Mouse (Mus musculus): ENCODE results near the gene Plxna2. TPM values are rescaled to one million over a fixed set of nuclear protein-coding genes. Genes with fewer than 3 reads are reported as not detected.

The Plxna2 gene
- polyA plus RNA-seq, 1 experiment: 6.0 TPM

- Histone ChIP-seq H3K27ac (replicated peaks; ENCODE audit: low read depth, low read length) (peak overlapping the region; percentile 48), H3K4me1 (ENCODE audit: control insufficient read depth, insufficient read depth, insufficient read length, low read length) (peaks cover 52% of the 10 kb centered on the region), H3K4me3 (ENCODE audit: insufficient read depth, low read depth, low read length) (no peak overlapping the region)
Observed at GRCm38 (mm10) chr1:194635411-194635810, 17.4 kb downstream of the Plxna2 start.

- no peak overlapping the region for H3K4me3 ChIP-seq (ENCODE audit: insufficient read depth, low read depth, low read length)
- H3K4me1 ChIP-seq (ENCODE audit: control insufficient read depth, insufficient read depth, insufficient read length, low read length): peaks cover 54% of the 10 kb centered on the region
- peak overlapping the region; percentile 48 for H3K27ac ChIP-seq (replicated peaks; ENCODE audit: low read depth, low read length)
Observed at GRCm38 (mm10) chr1:194635942-194636341, 17.9 kb downstream of the Plxna2 start.

GRCm38 (mm10) chr1:194637391-194638304 lies 19.6 kb downstream of the Plxna2 start:
- H3K27ac ChIP-seq (replicated peaks; ENCODE audit: low read depth, low read length): no peak overlapping the region
- H3K4me1 ChIP-seq (ENCODE audit: control insufficient read depth, insufficient read depth, insufficient read length, low read length): peaks cover 55% of the 10 kb centered on the region
- no peak overlapping the region for H3K4me3 ChIP-seq (ENCODE audit: insufficient read depth, low read depth, low read length)

GRCm38 (mm10) chr1:194641601-194642301 lies 23.7 kb downstream of the Plxna2 start:
- H3K4me3 ChIP-seq (ENCODE audit: insufficient read depth, low read depth, low read length): no peak overlapping the region
- H3K27ac ChIP-seq (replicated peaks; ENCODE audit: low read depth, low read length): peak overlapping the region; percentile 98
- peaks cover 52% of the 10 kb centered on the region for H3K4me1 ChIP-seq (ENCODE audit: control insufficient read depth, insufficient read depth, insufficient read length, low read length)

DNA sequence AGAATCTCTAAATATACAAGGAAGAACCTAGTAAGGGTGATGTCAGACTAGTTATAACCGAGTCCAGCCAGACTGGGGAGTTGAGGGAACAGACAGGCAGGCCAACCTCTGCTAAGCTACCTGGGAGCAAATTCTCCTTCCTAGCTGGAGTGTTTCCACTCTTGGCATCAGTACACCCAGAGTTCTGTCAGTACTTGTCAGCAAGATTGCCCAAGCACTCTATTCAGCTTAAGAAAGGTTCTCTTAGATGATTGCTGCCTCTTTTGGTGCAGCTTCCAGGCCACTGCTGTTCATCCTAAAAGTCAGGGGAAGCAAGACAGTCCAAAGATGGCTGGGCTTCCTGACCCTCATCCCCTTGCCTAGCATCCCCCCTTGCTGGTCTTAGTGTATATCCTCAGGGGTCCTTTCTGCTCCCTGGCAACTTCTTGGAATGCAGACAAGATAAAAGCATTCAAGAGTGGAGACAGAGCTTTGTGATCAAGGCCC lies 24.3 kb downstream of the Plxna2 start:
- Histone ChIP-seq H3K4me1 (ENCODE audit: control insufficient read depth, insufficient read depth, insufficient read length, low read length) (peaks cover 51% of the 10 kb centered on the region), H3K4me3 (ENCODE audit: insufficient read depth, low read depth, low read length) (no peak overlapping the region), H3K27ac (replicated peaks; ENCODE audit: low read depth, low read length) (peak overlapping the region; percentile 98)

- Histone ChIP-seq H3K27ac (replicated peaks; ENCODE audit: low read depth, low read length) (peak overlapping the region; percentile 57), H3K4me3 (ENCODE audit: insufficient read depth, low read depth, low read length) (no peak overlapping the region), H3K4me1 (ENCODE audit: control insufficient read depth, insufficient read depth, insufficient read length, low read length) (peaks cover 50% of the 10 kb centered on the region)
Observed at GRCm38 (mm10) chr1:194643930-194644329, 25.9 kb downstream of the Plxna2 start.

DNA sequence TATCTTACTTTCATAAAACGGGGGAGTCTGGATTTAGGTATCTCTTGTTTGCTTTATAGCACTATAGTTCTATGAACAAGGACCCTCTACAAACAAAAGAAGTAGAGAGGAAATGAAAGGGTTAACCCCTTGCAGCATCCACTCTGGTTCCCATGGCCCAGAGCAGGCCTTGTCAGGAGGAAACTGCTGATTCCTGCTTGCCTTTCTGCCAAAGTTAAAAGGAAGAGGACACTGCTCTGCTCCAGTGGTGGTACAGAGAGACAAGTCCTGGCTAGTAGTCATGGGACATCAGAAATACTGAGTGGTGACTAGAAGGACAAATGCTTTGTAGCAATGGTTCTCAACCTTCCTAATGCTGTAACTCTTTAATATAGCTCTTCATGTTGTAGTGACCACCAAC lies 27.9 kb downstream of the Plxna2 start:
- no peak overlapping the region for H3K27ac ChIP-seq (replicated peaks; ENCODE audit: low read depth, low read length)
- peaks cover 42% of the 10 kb centered on the region for H3K4me1 ChIP-seq (ENCODE audit: control insufficient read depth, insufficient read depth, insufficient read length, low read length)
- no peak overlapping the region for H3K4me3 ChIP-seq (ENCODE audit: insufficient read depth, low read depth, low read length)

DNA sequence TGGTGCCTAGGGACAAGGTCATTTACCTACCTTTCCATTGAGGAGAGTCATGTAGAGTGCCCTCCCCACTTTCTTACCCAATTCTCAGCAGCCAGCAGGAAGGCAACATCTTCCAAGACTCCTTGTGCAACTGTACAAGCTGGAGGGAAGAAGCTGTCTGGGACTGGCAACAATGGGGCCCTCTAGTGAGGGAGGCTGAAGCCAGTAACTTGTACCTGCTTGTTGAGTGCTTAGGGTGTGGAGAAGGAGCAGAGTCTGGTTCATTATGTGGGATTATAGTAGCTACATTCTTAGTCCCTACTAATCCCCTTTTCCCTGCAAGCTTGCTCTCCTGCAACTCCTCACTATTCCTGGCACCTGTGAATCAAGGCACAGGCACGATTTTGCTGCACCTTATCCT lies 32.1 kb downstream of the Plxna2 start:
- no peak overlapping the region for H3K4me3 ChIP-seq (ENCODE audit: insufficient read depth, low read depth, low read length)
- H3K4me1 ChIP-seq (ENCODE audit: control insufficient read depth, insufficient read depth, insufficient read length, low read length): peaks cover 20% of the 10 kb centered on the region
- H3K27ac ChIP-seq (replicated peaks; ENCODE audit: low read depth, low read length): peak overlapping the region; percentile 83

DNA sequence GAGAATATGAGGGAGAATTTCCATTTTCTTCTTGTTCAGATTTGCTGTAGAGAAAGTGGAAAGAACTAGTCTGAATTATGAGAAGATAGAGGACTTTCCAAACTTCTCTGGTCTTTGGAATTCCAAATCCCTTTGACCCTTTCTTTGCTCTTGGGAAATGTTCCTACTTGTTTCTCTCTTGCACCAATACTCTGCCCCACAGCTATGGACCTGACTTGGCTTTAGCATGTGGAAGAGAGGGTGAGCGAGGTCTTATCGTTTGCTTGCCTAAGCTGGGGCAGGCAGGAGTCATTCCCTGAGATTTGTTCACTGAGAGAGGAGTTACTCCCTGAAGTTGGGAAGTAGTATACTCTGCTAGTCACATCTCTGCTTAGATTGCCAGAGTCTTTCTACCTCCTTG lies 32.5 kb downstream of the Plxna2 start:
- Histone ChIP-seq H3K4me1 (ENCODE audit: control insufficient read depth, insufficient read depth, insufficient read length, low read length) (peaks cover 20% of the 10 kb centered on the region), H3K4me3 (ENCODE audit: insufficient read depth, low read depth, low read length) (no peak overlapping the region), H3K27ac (replicated peaks; ENCODE audit: low read depth, low read length) (peak overlapping the region; percentile 83)

GRCm38 (mm10) chr1:194651987-194652386 lies 34.0 kb downstream of the Plxna2 start:
- Histone ChIP-seq H3K27ac (replicated peaks; ENCODE audit: low read depth, low read length) (peak overlapping the region; percentile 99), H3K4me1 (ENCODE audit: control insufficient read depth, insufficient read depth, insufficient read length, low read length) (peaks cover 21% of the 10 kb centered on the region), H3K4me3 (ENCODE audit: insufficient read depth, low read depth, low read length) (no peak overlapping the region)

- H3K4me1 ChIP-seq (ENCODE audit: control insufficient read depth, insufficient read depth, insufficient read length, low read length): peaks cover 29% of the 10 kb centered on the region
- peak overlapping the region; percentile 93 for H3K27ac ChIP-seq (replicated peaks; ENCODE audit: low read depth, low read length)
- H3K4me3 ChIP-seq (ENCODE audit: insufficient read depth, low read depth, low read length): no peak overlapping the region
Observed at GRCm38 (mm10) chr1:194658459-194659160, 40.6 kb downstream of the Plxna2 start.

GRCm38 (mm10) chr1:194660426-194661119 lies 42.6 kb downstream of the Plxna2 start:
- H3K27ac ChIP-seq (replicated peaks; ENCODE audit: low read depth, low read length): peak overlapping the region; percentile 11
- peaks cover 32% of the 10 kb centered on the region for H3K4me1 ChIP-seq (ENCODE audit: control insufficient read depth, insufficient read depth, insufficient read length, low read length)
- H3K4me3 ChIP-seq (ENCODE audit: insufficient read depth, low read depth, low read length): no peak overlapping the region

GRCm38 (mm10) chr1:194663021-194663420 lies 45.0 kb downstream of the Plxna2 start:
- Histone ChIP-seq H3K27ac (replicated peaks; ENCODE audit: low read depth, low read length) (no peak overlapping the region), H3K4me1 (ENCODE audit: control insufficient read depth, insufficient read depth, insufficient read length, low read length) (peaks cover 25% of the 10 kb centered on the region), H3K4me3 (ENCODE audit: insufficient read depth, low read depth, low read length) (no peak overlapping the region)

DNA sequence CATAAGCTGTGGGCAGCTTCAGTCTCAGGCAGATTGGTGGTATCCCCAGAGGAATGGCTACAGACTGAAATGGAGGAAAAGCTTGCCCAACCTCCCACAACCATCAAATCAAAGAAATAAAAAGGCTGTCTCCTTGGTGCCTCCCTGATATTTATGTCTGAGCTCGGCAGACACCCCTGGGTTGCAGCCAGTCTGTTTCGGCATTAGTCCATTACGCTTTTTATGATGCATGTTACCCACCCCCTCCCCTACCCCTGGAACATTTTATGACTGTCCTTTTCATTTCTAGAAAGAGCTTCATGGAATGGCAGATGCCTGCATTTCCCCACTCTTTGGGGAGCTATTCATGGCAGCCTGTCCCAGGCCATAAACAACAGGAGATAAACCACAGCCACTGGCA lies 47.7 kb downstream of the Plxna2 start:
- Histone ChIP-seq H3K4me3 (ENCODE audit: insufficient read depth, low read depth, low read length) (no peak overlapping the region), H3K27ac (replicated peaks; ENCODE audit: low read depth, low read length) (no peak overlapping the region), H3K4me1 (ENCODE audit: control insufficient read depth, insufficient read depth, insufficient read length, low read length) (peaks cover 8% of the 10 kb centered on the region)
